Mouse (Mus musculus): Measurements from ENCODE around the gene Prrx2. TPM values are rescaled to one million over a fixed set of nuclear protein-coding genes. Genes with fewer than 3 reads are reported as not detected.

Prrx2 gene
- polyA plus RNA-seq, 1 experiment from 2014 or later, result 2.3 TPM

DNA sequence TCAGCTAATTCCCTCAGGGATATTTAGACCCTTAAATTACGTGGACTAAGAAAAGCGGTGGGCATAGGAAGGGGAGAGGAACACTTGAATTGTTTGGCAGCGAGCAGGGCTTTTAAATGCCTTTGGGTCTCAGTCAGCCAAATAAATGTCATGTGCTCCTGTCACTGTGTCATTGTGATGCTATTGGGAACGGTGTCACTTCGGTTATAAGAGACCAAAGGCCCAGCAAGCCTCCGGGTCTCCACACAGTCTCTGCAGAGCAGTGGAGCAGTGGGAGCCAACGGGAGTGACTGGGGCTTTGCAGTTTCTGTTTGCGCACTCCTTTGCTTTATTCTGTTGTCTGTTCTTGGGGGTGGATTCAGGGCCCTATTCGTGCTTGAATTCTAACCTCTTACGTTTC is 39.7 kb downstream of the Prrx2 start:
- Histone ChIP-seq H3K4me3 (ENCODE audit: low read length) (no peak overlapping the region), H3K36me3 (ENCODE audit: control insufficient read depth, insufficient read depth, low read length) (no peaks in the 10 kb centered on the region), H3K27me3 (replicated peaks; ENCODE audit: control insufficient read depth, insufficient read depth, low read length) (no peaks in the 10 kb centered on the region), H3K4me2 (ENCODE audit: low read length) (no peak overlapping the region), H3K27ac (ENCODE audit: low read depth, low read length) (no peak overlapping the region), H3K9me3 (ENCODE audit: control insufficient read depth, low read length) (no peaks in the 10 kb centered on the region), H3K9ac (ENCODE audit: low read depth, low read length) (no peak overlapping the region), H3K4me1 (ENCODE audit: control insufficient read depth, insufficient read depth, low read depth, low read length) (peaks cover 2% of the 10 kb centered on the region; the same call in 1 of the 2 replicates)
- WGBS, result 26% methylated on average over 10 of the region's 10 CpGs
- ATAC-seq, result no peak

DNA sequence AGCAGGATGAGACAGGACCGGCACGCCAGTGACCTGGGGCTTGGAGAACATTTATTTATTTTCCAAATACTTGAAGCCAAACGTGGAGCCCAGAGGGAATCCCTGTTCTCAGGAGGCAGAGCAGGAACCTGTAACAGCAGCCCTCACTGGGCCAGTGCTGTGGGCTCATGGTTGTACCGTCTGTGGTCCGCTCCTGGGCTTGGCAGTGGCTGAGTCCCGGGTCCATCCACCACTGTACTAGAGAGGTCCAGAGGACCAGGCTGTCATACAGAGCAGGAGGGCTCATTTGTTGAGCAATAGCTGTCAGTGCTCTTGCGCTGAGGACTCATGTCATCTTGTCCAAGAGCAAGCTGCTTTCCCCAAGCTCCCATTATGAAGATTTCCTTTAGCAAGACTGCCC is 40.3 kb downstream of the Prrx2 start:
- no peak for ATAC-seq
- no peak overlapping the region for H3K9ac ChIP-seq (ENCODE audit: low read depth, low read length)
- H3K4me2 ChIP-seq (ENCODE audit: low read length), result no peak overlapping the region
- no peaks in the 10 kb centered on the region for H3K36me3 ChIP-seq (ENCODE audit: control insufficient read depth, insufficient read depth, low read length)
- H3K27ac ChIP-seq (ENCODE audit: low read depth, low read length), result no peak overlapping the region
- no peak overlapping the region for H3K4me3 ChIP-seq (ENCODE audit: low read length)
- WGBS, result 69% methylated on average over 7 of the region's 7 CpGs
- H3K27me3 ChIP-seq (replicated peaks; ENCODE audit: control insufficient read depth, insufficient read depth, low read length), result no peaks in the 10 kb centered on the region
- H3K9me3 ChIP-seq (ENCODE audit: control insufficient read depth, low read length), result no peaks in the 10 kb centered on the region
- peaks cover 2% of the 10 kb centered on the region; the same call in 1 of the 2 replicates for H3K4me1 ChIP-seq (ENCODE audit: control insufficient read depth, insufficient read depth, low read depth, low read length)

DNA sequence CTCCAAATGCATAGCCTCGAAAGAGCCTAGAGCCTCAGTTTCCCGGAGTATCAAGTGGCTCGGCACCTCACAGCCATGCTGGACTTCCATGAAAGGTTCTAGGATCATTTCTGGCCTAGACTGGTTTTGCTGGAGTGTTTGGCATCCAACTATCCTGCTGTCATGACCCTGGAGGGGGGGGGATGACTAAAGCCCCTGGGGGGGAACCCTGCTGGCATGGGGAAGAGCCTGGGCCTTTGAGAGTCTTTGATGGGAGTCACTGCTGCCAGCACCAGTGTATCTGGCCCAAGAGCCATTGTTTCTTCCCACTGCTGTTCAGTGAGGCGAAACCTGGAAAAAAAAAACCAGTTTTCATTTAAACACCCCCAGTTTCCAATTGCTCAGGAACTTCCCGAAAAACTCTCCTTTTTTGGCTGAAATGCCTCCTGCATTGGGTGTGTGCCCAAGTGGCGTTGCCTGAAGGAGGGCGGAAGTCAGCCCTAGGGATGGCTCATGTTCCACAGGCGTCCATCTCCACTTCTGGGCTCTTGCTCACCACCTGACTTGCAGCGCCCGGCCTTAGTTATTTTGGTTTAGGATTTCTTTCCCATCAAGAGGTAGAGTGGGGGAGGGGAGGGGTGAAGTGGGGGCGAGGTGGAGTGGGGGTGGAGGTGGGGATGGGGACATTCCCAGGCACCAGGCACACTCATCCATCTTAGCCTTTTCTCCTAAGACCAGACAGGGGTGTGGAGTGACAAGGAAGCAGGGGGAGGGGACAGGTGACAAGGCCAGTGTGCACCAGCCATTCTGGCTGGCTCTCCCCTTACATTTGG is 41.1 kb downstream of the Prrx2 start:
- Histone ChIP-seq H3K4me1 (ENCODE audit: control insufficient read depth, insufficient read depth, low read depth, low read length) (peaks cover 2% of the 10 kb centered on the region; the same call in 1 of the 2 replicates), H3K27ac (ENCODE audit: low read depth, low read length) (no peak overlapping the region), H3K27me3 (replicated peaks; ENCODE audit: control insufficient read depth, insufficient read depth, low read length) (no peaks in the 10 kb centered on the region), H3K36me3 (ENCODE audit: control insufficient read depth, insufficient read depth, low read length) (no peaks in the 10 kb centered on the region), H3K9me3 (ENCODE audit: control insufficient read depth, low read length) (no peaks in the 10 kb centered on the region), H3K4me3 (ENCODE audit: low read length) (no peak overlapping the region), H3K4me2 (ENCODE audit: low read length) (no peak overlapping the region), H3K9ac (ENCODE audit: low read depth, low read length) (no peak overlapping the region)
- no peak for ATAC-seq
- 44% methylated on average over 11 of the region's 11 CpGs for WGBS

DNA sequence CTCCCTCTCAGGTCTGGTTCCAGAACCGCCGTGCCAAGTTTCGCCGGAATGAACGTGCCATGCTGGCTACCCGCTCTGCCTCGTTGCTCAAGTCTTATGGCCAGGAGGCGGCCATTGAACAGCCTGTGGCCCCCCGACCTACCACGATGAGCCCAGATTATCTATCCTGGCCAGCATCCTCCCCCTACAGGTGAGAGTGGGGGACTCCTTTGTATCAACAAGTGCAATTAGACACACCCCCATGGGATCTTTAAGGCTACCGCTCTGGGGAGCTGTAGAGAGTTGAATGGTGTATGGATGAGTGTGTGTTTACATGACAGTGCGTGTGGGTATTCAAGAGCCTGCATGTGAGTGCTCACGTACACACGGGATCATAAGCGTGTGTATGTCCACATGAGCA is 44.7 kb downstream of the Prrx2 start:
- H3K9me3 ChIP-seq (ENCODE audit: control insufficient read depth, low read length), result no peaks in the 10 kb centered on the region
- H3K36me3 ChIP-seq (ENCODE audit: control insufficient read depth, insufficient read depth, low read length), result no peaks in the 10 kb centered on the region
- H3K4me1 ChIP-seq (ENCODE audit: control insufficient read depth, insufficient read depth, low read depth, low read length), result no peaks in the 10 kb centered on the region
- no peak for ATAC-seq
- WGBS, result 95% methylated on average over 15 of the region's 15 CpGs
- H3K27ac ChIP-seq (ENCODE audit: low read depth, low read length), result no peak overlapping the region
- H3K4me2 ChIP-seq (ENCODE audit: low read length), result no peak overlapping the region
- no peaks in the 10 kb centered on the region for H3K27me3 ChIP-seq (replicated peaks; ENCODE audit: control insufficient read depth, insufficient read depth, low read length)
- no peak overlapping the region for H3K9ac ChIP-seq (ENCODE audit: low read depth, low read length)
- H3K4me3 ChIP-seq (ENCODE audit: low read length), result no peak overlapping the region

DNA sequence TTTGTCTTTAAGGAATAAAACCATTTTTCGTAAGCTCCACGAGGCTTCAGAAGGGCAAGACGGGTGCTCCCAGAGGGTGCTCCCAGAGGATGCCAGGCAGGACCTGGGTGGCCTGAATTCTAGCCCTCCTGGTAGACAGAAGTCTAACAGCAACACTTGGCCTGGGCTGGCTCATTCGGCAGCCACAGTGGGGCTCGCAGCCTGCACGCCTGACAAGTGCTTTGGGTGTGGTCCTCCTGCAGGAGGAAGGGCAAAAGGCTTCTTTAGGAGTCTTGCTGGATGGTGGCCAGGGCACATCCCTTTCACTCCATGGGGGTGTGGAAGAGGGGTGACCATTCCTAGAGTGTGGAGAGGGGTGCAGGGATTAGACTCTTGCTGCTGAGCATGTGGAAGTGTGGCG is 46.4 kb downstream of the Prrx2 start:
- Histone ChIP-seq H3K4me3 (ENCODE audit: low read length) (no peak overlapping the region), H3K27me3 (replicated peaks; ENCODE audit: control insufficient read depth, insufficient read depth, low read length) (no peaks in the 10 kb centered on the region), H3K27ac (ENCODE audit: low read depth, low read length) (no peak overlapping the region), H3K9ac (ENCODE audit: low read depth, low read length) (no peak overlapping the region), H3K4me2 (ENCODE audit: low read length) (no peak overlapping the region), H3K9me3 (ENCODE audit: control insufficient read depth, low read length) (no peaks in the 10 kb centered on the region), H3K4me1 (ENCODE audit: control insufficient read depth, insufficient read depth, low read depth, low read length) (0 out of 2 replicates have a peak, but pooled peaks cover 5% of the 10 kb centered on the region), H3K36me3 (ENCODE audit: control insufficient read depth, insufficient read depth, low read length) (no peaks in the 10 kb centered on the region)
- ATAC-seq, result no peak
- WGBS, result 87% methylated on average over 7 of the region's 7 CpGs

DNA sequence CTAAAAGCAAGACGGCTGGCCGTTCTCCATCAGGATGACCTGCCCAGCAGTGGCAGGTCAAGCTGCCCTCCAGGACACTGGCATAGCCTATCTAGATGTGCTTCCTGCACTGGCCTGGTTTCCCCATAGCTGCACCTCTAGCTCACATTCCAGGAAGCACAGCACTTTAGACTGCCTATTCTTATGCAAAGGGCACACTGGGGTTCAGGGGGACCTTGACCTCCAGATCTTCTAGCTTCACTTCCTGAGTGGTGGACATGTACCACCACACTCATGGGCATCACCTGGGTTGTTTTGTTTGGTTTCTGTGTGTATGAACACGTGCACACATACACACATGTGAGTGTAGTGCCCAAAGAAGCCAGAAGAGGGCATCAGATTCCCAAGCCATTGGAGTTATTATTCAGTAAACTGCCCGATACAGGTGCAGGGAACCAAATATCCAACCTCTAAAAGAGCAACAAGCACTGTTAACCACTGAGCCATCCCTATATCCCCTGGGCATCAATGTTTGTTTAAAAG is 50.1 kb downstream of the Prrx2 start:
- Histone ChIP-seq H3K4me3 (ENCODE audit: low read length) (no peak overlapping the region), H3K27ac (ENCODE audit: low read depth, low read length) (no peak overlapping the region), H3K9ac (ENCODE audit: low read depth, low read length) (no peak overlapping the region), H3K4me2 (ENCODE audit: low read length) (no peak overlapping the region), H3K36me3 (ENCODE audit: control insufficient read depth, insufficient read depth, low read length) (no peaks in the 10 kb centered on the region), H3K4me1 (ENCODE audit: control insufficient read depth, insufficient read depth, low read depth, low read length) (0 out of 2 replicates have a peak, but pooled peaks cover 5% of the 10 kb centered on the region), H3K27me3 (replicated peaks; ENCODE audit: control insufficient read depth, insufficient read depth, low read length) (no peaks in the 10 kb centered on the region), H3K9me3 (ENCODE audit: control insufficient read depth, low read length) (no peaks in the 10 kb centered on the region)
- no peak for ATAC-seq
- WGBS, result 96% methylated on average over 4 of the region's 4 CpGs

DNA sequence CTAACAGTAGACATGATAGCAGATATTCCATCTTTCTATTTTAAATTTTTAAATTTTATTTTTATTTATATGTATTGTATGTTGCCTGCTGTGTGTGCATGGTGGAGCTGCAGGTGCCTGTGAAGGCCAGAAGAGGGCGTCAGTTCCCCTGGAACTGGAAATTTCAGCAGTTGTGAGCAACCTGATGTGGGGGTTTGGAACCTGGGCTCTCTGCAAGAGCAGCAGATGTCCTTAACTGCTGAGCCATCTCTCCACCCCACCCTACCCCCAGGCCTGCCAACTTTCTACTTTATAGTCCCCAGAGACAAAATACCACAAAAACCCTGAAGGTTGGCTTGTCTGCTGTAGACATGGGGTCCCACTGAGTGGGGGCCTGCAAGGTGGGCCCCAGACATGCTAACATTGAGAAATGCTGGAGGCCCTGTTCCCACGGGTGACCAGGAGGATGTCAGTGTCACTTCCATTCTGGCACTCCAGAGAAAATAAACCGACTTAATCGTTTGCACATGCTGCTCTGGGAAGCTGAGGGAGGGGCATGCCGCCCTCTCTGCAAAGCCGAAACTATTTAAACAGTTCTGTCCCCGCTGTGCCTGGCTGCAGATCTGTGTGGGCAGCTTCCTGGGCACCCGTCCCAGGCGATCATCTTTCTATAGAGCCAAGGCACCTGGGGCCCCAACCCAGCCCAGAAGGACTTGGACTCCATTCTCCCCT is 50.8 kb downstream of the Prrx2 start:
- Histone ChIP-seq H3K4me2 (ENCODE audit: low read length) (no peak overlapping the region), H3K4me1 (ENCODE audit: control insufficient read depth, insufficient read depth, low read depth, low read length) (0 out of 2 replicates have a peak, but pooled peaks cover 5% of the 10 kb centered on the region), H3K4me3 (ENCODE audit: low read length) (no peak overlapping the region), H3K27me3 (replicated peaks; ENCODE audit: control insufficient read depth, insufficient read depth, low read length) (no peaks in the 10 kb centered on the region), H3K36me3 (ENCODE audit: control insufficient read depth, insufficient read depth, low read length) (no peaks in the 10 kb centered on the region), H3K9me3 (ENCODE audit: control insufficient read depth, low read length) (no peaks in the 10 kb centered on the region), H3K27ac (ENCODE audit: low read depth, low read length) (peak overlapping the region; percentile 50), H3K9ac (ENCODE audit: low read depth, low read length) (no peak overlapping the region)
- WGBS, result 48% methylated on average over 9 of the region's 9 CpGs
- peak; percentile 84 for ATAC-seq

DNA sequence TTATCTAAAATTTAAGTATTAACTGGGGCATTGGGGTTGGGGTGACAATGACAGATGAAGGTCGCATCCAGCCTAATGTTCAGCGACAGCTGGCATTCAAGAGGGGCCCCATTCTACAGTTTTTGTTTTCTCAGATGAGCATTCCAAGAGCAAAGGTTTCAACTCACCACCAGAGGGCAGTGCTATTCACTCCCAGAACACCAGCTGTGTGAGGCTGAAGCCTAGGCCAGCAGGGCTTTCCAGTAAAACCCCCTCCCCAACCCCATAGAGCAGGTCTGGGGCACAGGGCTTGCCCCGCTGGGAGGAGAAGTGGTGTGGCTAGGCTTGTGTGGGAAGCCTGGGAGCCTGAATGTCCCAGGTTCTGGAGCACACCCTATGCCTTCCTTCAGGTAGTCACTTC is 56.2 kb downstream of the Prrx2 start:
- Histone ChIP-seq H3K4me1 (ENCODE audit: control insufficient read depth, insufficient read depth, low read depth, low read length) (0 out of 2 replicates have a peak, but pooled peaks cover under 1% of the 10 kb centered on the region), H3K9ac (ENCODE audit: low read depth, low read length) (no peak overlapping the region), H3K9me3 (ENCODE audit: control insufficient read depth, low read length) (no peaks in the 10 kb centered on the region), H3K27ac (ENCODE audit: low read depth, low read length) (no peak overlapping the region), H3K4me3 (ENCODE audit: low read length) (no peak overlapping the region), H3K27me3 (replicated peaks; ENCODE audit: control insufficient read depth, insufficient read depth, low read length) (no peaks in the 10 kb centered on the region), H3K36me3 (ENCODE audit: control insufficient read depth, insufficient read depth, low read length) (no peaks in the 10 kb centered on the region), H3K4me2 (ENCODE audit: low read length) (no peak overlapping the region)
- ATAC-seq, result no peak
- 8% methylated on average over 3 of the region's 3 CpGs for WGBS

DNA sequence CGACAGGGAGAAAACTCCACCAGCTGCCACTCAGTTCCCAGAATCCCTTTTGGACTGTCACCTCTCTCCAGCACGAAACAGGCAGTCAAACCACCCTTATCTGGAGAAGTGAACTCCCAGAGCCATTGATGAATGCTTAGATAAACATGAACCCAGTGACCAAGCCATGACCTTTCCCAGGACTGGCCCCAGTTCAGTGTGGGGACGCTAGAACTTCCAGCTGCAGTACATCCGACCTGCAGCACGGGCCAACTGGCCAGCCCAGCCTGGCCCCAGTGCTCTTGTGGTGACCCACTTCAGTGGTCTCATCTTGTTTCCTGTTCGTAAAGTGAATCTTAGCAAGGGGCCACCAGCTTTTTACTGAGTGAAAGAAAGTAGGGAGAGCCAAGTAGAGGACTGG is 58.6 kb downstream of the Prrx2 start:
- Histone ChIP-seq H3K9ac (ENCODE audit: low read depth, low read length) (no peak overlapping the region), H3K27me3 (replicated peaks; ENCODE audit: control insufficient read depth, insufficient read depth, low read length) (no peaks in the 10 kb centered on the region), H3K4me3 (ENCODE audit: low read length) (no peak overlapping the region), H3K27ac (ENCODE audit: low read depth, low read length) (no peak overlapping the region), H3K4me1 (ENCODE audit: control insufficient read depth, insufficient read depth, low read depth, low read length) (no peaks in the 10 kb centered on the region; the same call in 1 of the 2 replicates), H3K9me3 (ENCODE audit: control insufficient read depth, low read length) (no peaks in the 10 kb centered on the region), H3K4me2 (ENCODE audit: low read length) (no peak overlapping the region), H3K36me3 (ENCODE audit: control insufficient read depth, insufficient read depth, low read length) (no peaks in the 10 kb centered on the region)
- 33% methylated on average over 6 of the region's 6 CpGs for WGBS
- no peak for ATAC-seq
